Mouse (Mus musculus) lung, embryonic 16.5 days (tissue): Measurements from ENCODE around the gene Slc4a1ap. TPM values are rescaled to one million over a fixed set of nuclear protein-coding genes. Genes with fewer than 3 reads are reported as not detected.
"Not testable (repeated sequence)": the region's sequence is repeated elsewhere in the genome, so short reads cannot be mapped to it uniquely, and the experiment has no call there.

Experiments used
- ATAC-seq: fragments of 200-750 bp; cut with Nextera tagmentation; 2 replicates; pipeline ENCODE4 v1.8.0; 2017; ENCODE audit warnings: low read depth, mild to moderate bottlenecking, moderate library complexity
- H3K27ac ChIP-seq: fragments of 300-500 bp; sonication (generic); 2 replicates; pipeline ENCODE4 v1.5.1; 2014; ENCODE audit warnings: mild to moderate bottlenecking, control low read depth, low read length
- H3K27me3 ChIP-seq: fragments of 300-500 bp; sonication (generic); 2 replicates; pipeline ENCODE4 v1.6.1; 2014; ENCODE audit warnings: low read depth, low read length, mixed read lengths; ENCODE audit not compliant: control insufficient read depth, insufficient read depth
- H3K36me3 ChIP-seq: fragments of 300-500 bp; sonication (generic); 2 replicates; pipeline ENCODE4 v1.6.1; 2014; ENCODE audit warnings: low read length; ENCODE audit not compliant: control insufficient read depth, insufficient read depth
- H3K4me1 ChIP-seq: fragments of 300-500 bp; sonication (generic); replicated peaks from 2 replicates; pipeline ENCODE4 v1.6.1; 2014; ENCODE audit warnings: low read length, mixed read lengths; ENCODE audit not compliant: control insufficient read depth, insufficient read depth
- H3K4me2 ChIP-seq: fragments of 300-500 bp; sonication (generic); 2 replicates; pipeline ENCODE4 v1.6.1; 2014; ENCODE audit warnings: low read depth, low read length, control low read depth
- H3K4me3 ChIP-seq: fragments of 300-500 bp; sonication (generic); 2 replicates; pipeline ENCODE4 v1.5.1; 2014; ENCODE audit warnings: mild to moderate bottlenecking, low read length, control low read depth
- H3K9ac ChIP-seq: fragments of 300-500 bp; sonication (generic); 2 replicates; pipeline ENCODE4 v1.6.1; 2014; ENCODE audit warnings: low read length, control low read depth
- H3K9me3 ChIP-seq: fragments of 300-500 bp; sonication (generic); 2 replicates; pipeline ENCODE4 v1.6.1; 2016; ENCODE audit warnings: low read length; ENCODE audit not compliant: control insufficient read depth
- WGBS: fragments of 180-500 bp; shearing (Covaris S2); extraction: QIAGEN DNeasy Blood & Tissue Kit; methylation state at CpG from one replicate; pipeline ENCODE4 v1.1.7; 2014; 5-methylcytosine and 5-hydroxymethylcytosine counted together
- polyA plus RNA-seq: library from polyadenylated mRNA; unstranded; fragments of >200 nt; fragmentation: Nextera tagmentation; extraction: Ambion mirVana; gene quantifications from 2 replicates; pipeline ENCODE4 v1.2.1, GENCODE M21; 2015

Slc4a1ap gene
- polyA plus RNA-seq, 1 experiment from 2014 or later: 27.2 TPM

GRCm38 (mm10) chr5:31520556-31520955 lies 6.2 kb upstream of the Slc4a1ap start:
- no peak overlapping the region for H3K27ac ChIP-seq
- no peak overlapping the region for H3K4me3 ChIP-seq
- H3K36me3 ChIP-seq: peaks cover 24% of the 10 kb centered on the region
- H3K9me3 ChIP-seq: no peaks in the 10 kb centered on the region
- peaks cover 2% of the 10 kb centered on the region; the same call in 1 of the 2 replicates for H3K4me1 ChIP-seq
- no peak overlapping the region for H3K9ac ChIP-seq
- 79% methylated on average over 6 of the region's 6 CpGs for WGBS
- no peaks in the 10 kb centered on the region for H3K27me3 ChIP-seq
- H3K4me2 ChIP-seq: no peak overlapping the region
- ATAC-seq: no peak

GRCm38 (mm10) chr5:31527117-31527680 lies 404 bp downstream of the Slc4a1ap start:
- peak overlapping the region; percentile 42 for H3K27ac ChIP-seq
- H3K4me2 ChIP-seq: peak overlapping the region; percentile 89
- peaks cover 16% of the 10 kb centered on the region for H3K4me1 ChIP-seq
- ATAC-seq: no peak; the same call in 1 of the 2 replicates
- H3K4me3 ChIP-seq: peak overlapping the region; percentile 98
- no peaks in the 10 kb centered on the region for H3K9me3 ChIP-seq
- peaks cover 21% of the 10 kb centered on the region for H3K36me3 ChIP-seq
- WGBS: 2% methylated on average over 40 of the region's 40 CpGs
- no peaks in the 10 kb centered on the region for H3K27me3 ChIP-seq
- H3K9ac ChIP-seq: peak overlapping the region; percentile 90

GRCm38 (mm10) chr5:31527707-31528106 lies 912 bp downstream of the Slc4a1ap start, which contains the start of gene Supt7l:
Gene Supt7l, minus strand, starts transcription at chr5:31527807.
- ATAC-seq: not testable (repeated sequence)
- WGBS: 78% methylated on average over 11 of the region's 11 CpGs

GRCm38 (mm10) chr5:31528560-31528959 lies 1.8 kb downstream of the Slc4a1ap start:
- Histone ChIP-seq H3K4me2 (no peak overlapping the region), H3K9ac (no peak overlapping the region), H3K4me1 (peaks cover 16% of the 10 kb centered on the region), H3K9me3 (no peaks in the 10 kb centered on the region), H3K36me3 (peaks cover 28% of the 10 kb centered on the region), H3K27ac (no peak overlapping the region), H3K4me3 (no peak overlapping the region), H3K27me3 (no peaks in the 10 kb centered on the region)
- 37% methylated on average over 2 of the region's 2 CpGs for WGBS
- no peak for ATAC-seq

More at GRCm38 (mm10) chr5:31527707-31528106, 912 bp downstream of the Slc4a1ap start, which contains the start of gene Supt7l:
- H3K27me3 ChIP-seq, H3K9me3 ChIP-seq: not testable (repeated sequence)
- Histone ChIP-seq H3K4me1 (peaks cover 16% of the 10 kb centered on the region), H3K9ac (peak within 1 kb of the TSS; percentile 90), H3K4me2 (peak within 1 kb of the TSS; percentile 89), H3K27ac (peak within 1 kb of the TSS; percentile 42), H3K36me3 (peaks cover 23% of the 10 kb centered on the region), H3K4me3 (peak within 1 kb of the TSS; percentile 98)

- H3K27ac ChIP-seq: no peak overlapping the region
- no peak for ATAC-seq
- H3K4me3 ChIP-seq: no peak overlapping the region
- WGBS: 83% methylated on average over 2 of the region's 2 CpGs
- H3K9ac ChIP-seq: no peak overlapping the region
- no peaks in the 10 kb centered on the region for H3K9me3 ChIP-seq
- H3K4me1 ChIP-seq: no peaks in the 10 kb centered on the region
- H3K36me3 ChIP-seq: peaks cover 48% of the 10 kb centered on the region
- H3K27me3 ChIP-seq: no peaks in the 10 kb centered on the region
- H3K4me2 ChIP-seq: no peak overlapping the region
Observed at GRCm38 (mm10) chr5:31535228-31535627, 8.4 kb downstream of the Slc4a1ap start.

- no peak overlapping the region for H3K27ac ChIP-seq
- H3K4me1 ChIP-seq: peaks cover 5% of the 10 kb centered on the region
- H3K4me3 ChIP-seq: no peak overlapping the region
- 53% methylated on average over 1 of the region's 1 CpGs for WGBS
- H3K4me2 ChIP-seq: no peak overlapping the region
- H3K9ac ChIP-seq: no peak overlapping the region
- peaks cover 18% of the 10 kb centered on the region for H3K36me3 ChIP-seq
- no peaks in the 10 kb centered on the region for H3K9me3 ChIP-seq
- no peaks in the 10 kb centered on the region for H3K27me3 ChIP-seq
- ATAC-seq: no peak
Observed at GRCm38 (mm10) chr5:31559401-31559800, 32.6 kb downstream of the Slc4a1ap start.

- WGBS: 93% methylated on average over 2 of the region's 2 CpGs
- Histone ChIP-seq H3K9ac (no peak overlapping the region), H3K9me3 (no peaks in the 10 kb centered on the region), H3K4me3 (no peak overlapping the region), H3K36me3 (peaks cover 11% of the 10 kb centered on the region), H3K27ac (no peak overlapping the region), H3K27me3 (no peaks in the 10 kb centered on the region), H3K4me1 (peaks cover 5% of the 10 kb centered on the region), H3K4me2 (no peak overlapping the region)
- no peak for ATAC-seq
Observed at GRCm38 (mm10) chr5:31560352-31560751, 33.6 kb downstream of the Slc4a1ap start.

GRCm38 (mm10) chr5:31562036-31562666 lies 35.4 kb downstream of the Slc4a1ap start:
- Histone ChIP-seq H3K4me2 (no peak overlapping the region), H3K27me3 (no peaks in the 10 kb centered on the region), H3K4me3 (no peak overlapping the region), H3K9me3 (no peaks in the 10 kb centered on the region), H3K27ac (peak overlapping the region; percentile 56), H3K9ac (0 out of 2 replicates have a peak overlapping the region, but pooled peaks have one; percentile 8), H3K4me1 (peaks cover 5% of the 10 kb centered on the region), H3K36me3 (peaks cover 6% of the 10 kb centered on the region; the same call in 1 of the 2 replicates)
- WGBS: 53% methylated on average over 7 of the region's 7 CpGs
- peak; percentile 75 for ATAC-seq

- peak; percentile 24; the same call in 1 of the 2 replicates for ATAC-seq
- H3K4me1 ChIP-seq: peaks cover 9% of the 10 kb centered on the region
- no peak overlapping the region for H3K4me2 ChIP-seq
- H3K27me3 ChIP-seq: no peaks in the 10 kb centered on the region
- peak overlapping the region; percentile 42; the same call in 1 of the 2 replicates for H3K27ac ChIP-seq
- H3K36me3 ChIP-seq: peaks cover 3% of the 10 kb centered on the region; the same call in 1 of the 2 replicates
- peak overlapping the region; percentile 43; the same call in 1 of the 2 replicates for H3K9ac ChIP-seq
- 6% methylated on average over 6 of the region's 6 CpGs for WGBS
- no peaks in the 10 kb centered on the region for H3K9me3 ChIP-seq
- H3K4me3 ChIP-seq: no peak overlapping the region
Observed at GRCm38 (mm10) chr5:31563496-31563895, 36.7 kb downstream of the Slc4a1ap start.
